Mouse (Mus musculus): ENCODE results near the gene Amotl1.
"Not testable (repeated sequence)": the region's sequence is repeated elsewhere in the genome, so short reads cannot be mapped to it uniquely, and the experiment has no call there.

Amotl1 gene

DNA sequence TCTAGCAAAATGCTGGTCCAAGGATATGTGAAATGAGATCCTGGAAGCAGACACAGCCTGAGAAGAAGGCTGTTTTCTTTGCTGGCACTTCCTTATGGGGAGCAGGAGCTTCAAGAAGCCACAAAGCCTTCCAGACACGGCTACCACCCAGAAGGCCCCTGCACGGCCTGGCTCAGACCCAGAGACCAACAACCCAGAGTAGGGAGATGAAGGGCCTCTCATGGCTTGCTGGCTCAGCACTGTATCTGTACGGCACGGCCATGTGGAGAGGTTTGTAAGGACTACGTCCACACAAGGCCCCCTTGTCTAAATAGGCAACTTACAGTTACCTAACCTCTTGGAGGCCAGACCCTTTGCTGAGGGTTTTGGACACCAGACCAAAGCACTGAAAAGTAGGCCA, 45.1 kb downstream of the Amotl1 start:
- no peak for DNase-seq

DNA sequence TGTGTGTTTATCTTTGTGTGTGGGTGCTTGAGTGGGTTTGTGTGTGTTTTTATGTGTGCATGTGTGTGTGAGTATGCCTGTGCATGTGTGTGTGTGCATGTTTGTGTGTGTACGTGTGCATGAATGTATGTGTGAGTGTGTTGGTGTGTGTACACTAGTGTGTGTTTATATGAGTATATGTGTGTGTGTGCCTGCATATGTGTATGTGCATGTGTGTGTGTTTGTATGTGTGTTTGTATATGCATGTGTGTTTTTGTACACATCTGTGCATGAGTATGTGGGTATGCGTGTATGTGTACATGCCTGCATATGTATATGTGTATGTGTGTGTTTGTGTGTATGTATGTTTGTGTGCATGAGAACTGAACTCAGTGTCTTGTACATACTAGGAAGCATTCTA, 46.7 kb downstream of the Amotl1 start:
- DNase-seq = no peak

DNA sequence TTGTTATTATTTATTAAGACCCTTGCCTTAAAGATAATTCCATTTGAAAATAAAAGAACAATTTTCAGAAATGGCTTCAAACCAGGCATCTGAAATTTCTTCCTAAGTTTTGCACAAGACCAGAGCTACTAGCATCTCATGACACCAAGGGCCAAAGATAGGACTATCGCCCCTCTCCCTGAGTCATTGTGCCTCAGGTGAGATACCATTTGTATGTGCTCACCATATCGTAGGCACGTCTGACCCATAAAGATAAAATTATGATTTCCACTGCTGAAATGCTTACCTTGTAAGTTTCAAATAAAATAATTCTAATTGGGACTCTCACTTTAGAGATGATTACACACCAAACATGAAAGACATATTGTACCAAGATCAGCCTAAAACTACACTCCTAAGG, 47.4 kb downstream of the Amotl1 start:
- DNase-seq = no peak

DNA sequence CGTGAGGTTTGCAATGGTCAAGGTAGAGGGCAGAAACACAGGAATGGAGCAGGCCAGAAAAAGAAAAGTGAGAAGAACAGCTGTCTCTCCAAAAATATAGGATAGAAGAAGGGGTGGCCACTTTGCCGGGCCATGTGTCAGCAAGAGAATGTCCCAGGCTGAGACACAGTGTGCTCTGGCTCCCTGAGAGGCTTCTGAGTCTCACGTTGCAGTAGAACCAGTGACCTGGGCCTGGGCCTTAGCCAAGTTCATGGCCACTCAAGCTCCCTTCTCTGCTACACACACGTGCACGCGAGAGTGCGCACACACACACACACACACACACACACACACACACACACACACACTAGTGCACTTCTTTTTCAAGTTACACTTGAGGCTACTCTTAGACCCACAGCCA, 48.0 kb downstream of the Amotl1 start:
- DNase-seq = no peak

DNA sequence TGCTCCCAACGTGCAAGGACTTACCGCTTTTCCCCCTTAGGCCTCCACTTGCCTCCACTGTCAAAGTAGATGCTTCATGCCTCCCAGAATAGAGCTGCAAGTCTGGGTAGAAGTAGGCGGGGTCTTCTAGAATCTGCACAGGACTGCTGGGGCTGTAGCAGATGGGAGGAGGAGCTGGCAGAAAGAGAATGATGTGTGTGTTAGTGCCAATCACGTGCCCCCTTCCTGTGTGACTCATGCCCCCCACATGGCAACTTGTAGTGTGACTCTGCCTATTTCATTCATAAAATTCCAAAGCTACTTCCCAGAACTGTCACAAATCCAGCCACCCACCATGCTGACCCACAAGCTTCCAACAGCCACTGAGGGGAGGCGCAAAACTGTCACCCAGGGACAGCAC, 48.4 kb downstream of the Amotl1 start:
- no peak for DNase-seq

DNA sequence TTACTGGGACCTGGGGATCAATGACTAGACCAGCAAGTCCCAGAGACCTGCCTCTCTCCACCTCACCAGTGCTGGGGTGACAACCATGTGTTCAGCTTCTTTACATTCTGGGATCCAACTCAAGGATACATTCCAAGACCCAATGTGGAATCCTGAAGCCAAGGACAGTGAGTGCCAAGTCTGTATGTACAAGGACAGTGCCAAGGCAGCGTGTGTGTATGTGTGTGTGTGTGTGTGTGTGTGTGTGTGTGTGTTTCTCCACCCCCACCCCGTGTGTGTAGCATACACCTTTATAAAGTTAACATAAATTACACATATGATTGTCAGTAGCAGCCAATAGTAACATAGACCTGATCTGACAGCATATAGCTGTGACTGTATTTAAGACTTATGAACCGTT, 49.0 kb downstream of the Amotl1 start:
- DNase-seq = no peak

DNA sequence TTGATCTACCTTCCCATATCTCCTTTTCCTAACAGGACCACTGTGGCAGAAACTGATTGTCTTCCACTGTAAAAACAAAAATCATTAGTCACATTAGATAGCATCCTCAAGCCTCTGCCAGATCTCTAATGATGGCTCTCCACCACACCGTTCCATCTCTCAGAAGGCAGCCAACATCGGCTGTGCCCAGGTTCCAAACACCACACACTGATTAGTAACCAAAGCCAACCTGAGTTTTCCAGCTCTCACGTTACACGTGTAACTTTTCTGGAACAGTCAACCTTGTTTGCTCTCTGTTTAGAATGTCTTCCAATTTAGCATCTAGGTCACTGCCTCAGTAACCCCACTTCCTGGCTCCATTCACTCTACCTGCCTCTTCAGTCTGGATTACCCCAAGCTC, 51.0 kb downstream of the Amotl1 start:
- DNase-seq = no peak

DNA sequence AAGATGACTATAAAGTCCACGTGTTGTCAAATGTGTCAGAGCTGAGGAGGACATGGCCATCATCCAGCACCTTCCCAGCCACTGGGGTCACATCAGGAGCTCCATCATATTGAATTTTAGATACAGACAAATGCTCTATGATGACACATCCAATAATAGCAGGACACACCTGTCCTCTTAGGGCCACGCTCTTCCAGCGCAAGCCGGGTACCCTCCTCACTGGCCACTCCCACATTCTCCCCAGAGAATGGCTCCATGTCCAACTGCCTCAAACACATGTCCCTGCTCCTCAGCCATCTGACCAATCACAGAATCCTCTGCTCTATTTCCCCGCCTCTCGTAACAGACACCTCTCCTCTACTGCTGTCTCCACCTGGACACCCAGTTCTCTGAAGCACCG, 54.2 kb downstream of the Amotl1 start:
- DNase-seq = no peak

DNA sequence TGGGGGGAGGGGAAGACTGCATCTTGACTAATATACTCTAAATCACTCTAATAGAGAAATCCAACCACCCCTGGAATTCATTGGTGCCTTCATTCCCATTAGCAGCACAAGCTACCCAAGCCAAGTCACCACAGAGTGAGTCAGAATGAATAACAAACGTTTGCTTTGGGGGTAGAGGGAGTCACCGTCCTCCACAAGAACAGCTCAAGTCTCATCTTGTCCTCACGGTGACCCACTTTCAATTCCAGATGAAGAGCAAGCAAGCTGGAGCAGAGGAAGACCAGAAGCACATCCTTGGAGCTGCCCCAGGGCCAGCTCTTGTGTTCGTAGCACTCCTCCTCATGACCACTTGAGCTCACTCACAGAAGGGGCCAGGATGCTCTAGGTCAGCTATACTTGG, 56.2 kb downstream of the Amotl1 start:
- no peak for DNase-seq

DNA sequence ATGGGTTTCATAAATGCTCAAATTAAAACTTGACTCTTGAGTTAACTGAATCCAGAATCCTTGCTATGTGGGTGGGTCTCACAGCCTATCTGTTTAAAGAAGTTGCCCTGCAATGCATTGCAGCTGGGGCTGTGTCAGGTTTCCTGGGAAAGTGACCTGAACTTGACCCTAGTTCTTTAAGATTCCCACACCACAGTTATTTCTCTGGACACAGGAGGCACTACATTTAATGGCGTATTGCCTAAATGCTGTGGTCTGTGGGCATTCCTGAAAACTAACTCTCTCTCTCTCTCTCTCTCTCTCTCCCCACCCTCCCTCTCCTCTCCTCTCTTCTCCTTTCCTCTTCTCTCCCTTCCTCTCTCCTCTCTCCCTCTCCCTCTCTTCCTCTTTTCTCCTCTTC, 59.2 kb downstream of the Amotl1 start:
- no peak for DNase-seq

DNA sequence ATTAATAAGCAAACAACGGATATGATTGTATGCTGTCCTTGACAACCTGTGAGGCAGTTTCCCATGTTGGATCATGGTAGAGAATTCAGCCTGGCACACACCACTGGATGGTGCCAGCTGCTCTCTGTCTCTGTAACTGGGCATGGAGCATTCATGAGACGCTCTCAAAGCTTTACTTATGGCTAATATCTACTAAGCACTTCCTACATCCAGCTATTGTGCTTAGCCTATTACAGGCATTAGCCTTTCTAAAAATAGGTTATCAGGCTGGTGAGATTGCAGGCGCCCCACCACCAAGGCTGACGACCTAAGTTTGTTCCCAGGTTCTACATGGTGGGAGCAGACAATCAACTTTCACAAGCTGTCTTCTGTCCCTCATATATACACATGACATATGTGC, 65.9 kb downstream of the Amotl1 start:
- DNase-seq = no peak

DNA sequence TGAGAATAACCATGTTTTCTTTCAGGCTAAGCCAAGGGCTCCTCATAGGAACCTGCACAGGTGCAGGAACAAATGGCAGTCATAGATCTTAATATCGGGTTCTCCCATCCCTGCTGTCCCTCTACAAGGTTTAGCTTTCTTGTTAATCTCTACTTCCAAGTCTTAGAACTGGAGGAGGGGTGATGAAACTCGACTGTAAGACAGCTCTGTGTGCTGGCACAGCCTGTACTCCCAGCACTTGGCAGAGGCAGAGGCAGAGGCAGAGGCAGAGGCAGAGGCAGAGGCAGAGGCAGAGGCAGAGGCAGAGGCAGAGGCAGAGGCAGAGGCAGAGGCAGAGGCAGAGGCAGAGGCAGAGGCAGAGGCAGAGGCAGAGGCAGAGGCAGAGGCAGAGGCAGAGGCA, 68.5 kb downstream of the Amotl1 start:
- DNase-seq = not testable (repeated sequence)

DNA sequence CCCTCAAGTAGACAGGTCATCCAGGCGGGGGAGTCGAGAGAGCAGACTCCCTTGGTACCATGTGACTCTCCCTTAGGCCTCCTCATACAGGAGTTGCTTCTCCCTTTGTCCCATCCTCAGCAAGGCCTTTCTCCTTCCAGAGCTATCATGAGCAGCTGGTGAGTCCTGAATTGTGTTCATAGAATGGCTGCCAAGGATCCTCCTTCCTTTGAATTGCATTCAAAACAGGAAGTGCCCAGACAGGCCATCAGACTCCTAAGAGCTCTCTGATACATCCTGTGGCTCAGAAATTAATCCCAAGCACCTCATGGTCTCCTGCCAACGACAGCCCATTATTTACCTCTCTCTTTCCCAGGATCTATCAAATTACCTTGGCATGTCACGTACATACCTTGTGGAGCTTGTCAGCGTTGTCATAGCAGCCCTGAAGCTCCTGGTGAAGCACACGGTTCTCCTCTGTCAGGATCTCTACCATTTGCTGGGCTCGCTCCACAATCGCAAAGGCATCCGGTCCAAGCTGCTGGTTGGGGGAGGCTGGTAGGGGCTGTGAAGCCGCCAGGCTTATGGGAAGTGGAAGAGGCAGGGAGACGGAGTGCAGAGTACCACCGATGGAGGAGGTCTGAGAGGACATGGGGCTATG, 70.0 kb downstream of the Amotl1 start:
- DNase-seq = no peak

DNA sequence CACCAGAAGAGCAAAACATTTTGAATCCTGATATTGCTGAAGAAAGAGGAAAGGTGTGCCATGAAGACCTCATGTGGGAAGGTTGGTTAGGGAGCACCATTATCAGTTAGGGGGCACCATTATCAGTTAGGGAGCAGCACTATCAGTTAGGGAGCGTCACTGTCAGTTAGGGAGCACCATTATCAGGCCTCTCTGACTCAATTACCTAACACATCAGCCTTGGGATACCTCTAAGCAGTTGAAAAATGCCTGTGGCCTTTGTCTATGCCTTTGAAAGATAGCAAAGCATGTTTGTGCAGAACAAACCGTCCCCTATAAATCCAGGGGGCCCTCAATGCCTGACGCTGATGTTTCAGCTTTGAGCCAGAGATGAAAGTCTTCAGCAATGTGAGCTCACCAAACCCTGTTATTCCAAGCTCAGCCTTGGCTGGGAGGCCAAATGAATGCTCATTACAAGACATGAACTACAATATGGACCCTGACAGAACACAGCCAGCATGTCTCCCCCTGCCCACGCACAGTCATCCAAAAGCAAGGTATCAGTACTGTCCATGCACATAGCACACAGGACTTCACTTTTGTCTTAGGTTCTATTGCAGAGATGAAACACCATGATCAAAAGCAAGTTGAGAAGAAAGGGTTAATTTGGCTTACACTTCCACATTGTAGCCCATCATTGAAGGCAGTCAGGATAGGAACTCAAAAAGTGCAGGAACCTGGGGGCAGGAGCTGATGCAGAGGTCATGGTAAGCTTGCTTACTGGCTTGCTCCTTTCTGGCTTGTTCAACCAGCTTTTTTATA, 75.5 kb downstream of the Amotl1 start:
- no peak for DNase-seq

DNA sequence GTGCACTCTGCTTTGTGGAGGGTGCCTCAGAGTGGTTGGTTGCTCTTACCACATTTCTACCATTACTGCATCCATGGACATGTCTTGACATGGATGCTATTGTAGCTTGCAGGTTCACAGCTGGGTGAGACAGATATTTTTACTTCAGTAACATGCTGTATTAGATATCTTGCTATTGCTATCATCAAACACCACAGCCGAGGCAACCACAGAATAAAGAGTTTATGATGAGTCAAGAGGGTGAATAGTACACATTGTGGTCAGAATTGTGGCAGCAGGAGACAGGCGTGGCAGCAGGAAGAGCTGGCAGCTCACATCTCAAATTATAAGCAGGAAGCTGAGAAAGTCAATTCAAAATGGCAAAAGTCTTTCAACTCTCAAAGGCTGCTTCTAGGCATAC, 76.4 kb downstream of the Amotl1 start:
- no peak for DNase-seq

DNA sequence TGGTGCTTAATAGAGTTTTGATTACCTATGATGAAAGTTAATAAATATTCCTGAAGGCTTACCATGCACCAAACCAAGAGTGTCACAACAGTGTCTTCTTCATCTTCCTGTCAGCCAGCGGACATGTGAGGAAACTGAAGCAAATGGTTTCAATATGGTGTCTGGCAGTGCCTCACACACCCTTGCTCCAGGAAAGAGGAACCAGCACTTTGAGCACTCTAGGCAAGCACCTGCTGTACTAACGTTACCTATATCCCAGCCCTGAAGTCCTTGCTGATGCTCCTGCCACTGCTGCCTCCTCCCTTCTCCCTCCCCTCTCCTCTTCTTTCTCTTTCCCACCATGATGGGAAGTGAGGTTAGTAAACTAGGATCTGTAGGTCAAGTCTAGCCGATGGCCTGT, 80.4 kb downstream of the Amotl1 start:
- DNase-seq = no peak

DNA sequence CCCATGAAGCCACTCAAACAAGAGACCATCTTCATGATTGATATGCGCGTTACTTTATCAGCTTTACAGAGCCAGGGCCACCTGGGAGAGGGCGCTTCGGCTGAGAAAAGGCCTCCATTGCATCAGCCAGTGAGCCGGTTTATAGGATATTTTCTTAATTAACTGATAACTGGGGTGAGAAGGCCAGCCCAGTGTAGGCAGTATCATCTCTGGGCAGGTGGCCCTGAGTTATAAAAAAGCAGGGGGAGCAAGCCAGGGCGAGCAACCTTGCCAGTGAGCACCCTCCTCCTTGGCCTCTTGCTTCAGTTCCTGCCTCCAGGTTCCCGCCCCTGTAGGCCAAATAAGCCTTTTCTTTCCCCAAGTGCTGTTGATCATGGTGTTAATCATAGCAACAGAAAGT, 81.5 kb downstream of the Amotl1 start:
- DNase-seq = no peak

DNA sequence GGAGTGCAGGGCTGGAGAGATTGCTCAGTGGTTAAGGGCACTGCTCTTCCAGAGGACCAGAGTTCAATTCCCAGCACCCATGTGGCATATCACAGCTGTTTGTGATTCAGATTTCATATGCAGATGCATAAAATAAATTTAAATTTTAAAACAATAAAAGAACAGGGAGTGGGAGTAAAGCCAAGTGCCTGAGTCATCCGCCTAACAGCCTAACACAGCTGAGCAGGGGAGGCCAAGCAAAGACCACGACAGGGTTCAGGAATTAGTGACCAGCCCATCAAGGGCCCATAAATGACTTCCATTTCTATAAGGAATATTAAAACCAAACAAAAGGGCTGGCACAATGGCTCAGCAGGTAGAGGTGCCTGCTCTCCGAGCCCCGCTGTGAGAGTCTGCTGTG, 84.3 kb downstream of the Amotl1 start:
- no peak for DNase-seq

DNA sequence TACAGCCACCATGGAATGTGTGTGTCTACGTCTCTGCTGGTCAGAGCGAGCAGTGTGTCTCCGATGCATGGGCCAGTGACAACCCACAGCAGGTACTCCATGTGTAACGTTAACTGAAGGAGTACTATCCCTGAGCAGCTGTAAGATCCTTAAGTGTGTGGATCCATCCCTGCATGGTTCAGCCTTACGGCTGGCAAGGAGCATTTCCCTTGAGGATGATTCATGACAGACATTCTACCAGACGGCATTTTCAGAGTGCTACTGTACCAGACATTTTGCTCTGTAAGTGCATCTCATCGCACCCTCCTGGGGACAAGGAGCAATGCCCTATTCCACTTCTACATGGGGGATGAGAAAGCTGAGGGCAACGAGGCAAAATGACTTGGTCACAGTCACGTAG, 84.9 kb downstream of the Amotl1 start:
- DNase-seq = no peak

DNA sequence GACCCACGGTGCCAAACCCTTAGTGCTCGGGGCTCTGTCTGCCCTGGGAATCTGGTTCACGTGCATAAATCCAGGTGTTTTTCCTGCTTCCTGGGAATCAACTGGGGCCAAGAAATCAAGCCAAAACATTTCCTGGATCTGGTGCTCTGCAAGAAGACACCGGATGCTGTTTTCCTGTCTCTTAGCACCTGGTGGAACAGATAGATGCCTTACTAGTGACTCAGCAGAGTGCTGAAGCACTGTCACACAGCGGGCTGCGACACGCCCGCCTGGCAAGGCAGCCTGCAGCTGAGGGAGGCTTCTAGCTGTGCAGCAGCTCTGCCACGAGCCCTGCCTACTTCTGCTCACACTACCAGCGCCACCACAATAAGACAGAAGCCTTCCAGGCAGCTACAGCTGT, 85.4 kb downstream of the Amotl1 start:
- DNase-seq = no peak

DNA sequence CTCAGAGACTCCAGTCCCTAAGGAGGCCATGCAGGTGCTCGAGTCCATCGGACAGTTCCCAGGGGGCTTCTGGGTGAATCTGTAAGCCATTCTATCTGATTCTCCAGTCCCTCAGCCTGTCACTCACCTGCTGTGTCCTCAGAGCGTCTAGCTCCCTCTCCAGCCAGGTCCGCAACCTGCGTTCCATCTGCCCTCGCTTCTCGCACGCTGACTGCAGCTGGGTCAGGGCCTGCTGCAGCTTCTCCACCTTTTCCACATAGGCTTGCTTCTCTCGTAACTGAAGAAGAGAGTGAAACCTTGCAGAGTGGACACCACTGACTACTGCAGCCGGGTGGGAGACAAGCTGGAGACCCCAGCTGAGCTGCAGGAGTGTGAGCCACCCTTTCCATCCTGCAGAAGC, 86.5 kb downstream of the Amotl1 start:
- no peak for DNase-seq

DNA sequence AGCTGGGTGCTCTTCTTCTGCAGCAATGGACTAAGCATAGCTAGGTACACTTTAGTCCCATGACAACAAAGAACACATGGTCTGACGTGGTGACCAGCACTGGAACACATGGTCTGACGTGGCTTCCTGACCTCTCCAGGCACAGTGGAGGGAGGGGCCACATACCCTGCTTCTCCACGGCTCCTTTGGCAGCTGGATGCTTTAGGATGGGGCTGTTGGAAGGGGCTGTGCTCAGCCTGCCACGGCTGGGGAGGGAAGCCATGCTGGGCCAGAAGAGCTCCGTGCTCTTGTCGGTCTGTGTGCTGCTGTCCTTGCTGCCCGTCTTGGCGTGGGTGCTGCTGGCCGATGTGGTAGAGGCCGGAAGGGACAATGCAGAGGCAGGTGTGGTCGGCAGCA, 96.5 kb downstream of the Amotl1 start:
- no peak for DNase-seq

DNA sequence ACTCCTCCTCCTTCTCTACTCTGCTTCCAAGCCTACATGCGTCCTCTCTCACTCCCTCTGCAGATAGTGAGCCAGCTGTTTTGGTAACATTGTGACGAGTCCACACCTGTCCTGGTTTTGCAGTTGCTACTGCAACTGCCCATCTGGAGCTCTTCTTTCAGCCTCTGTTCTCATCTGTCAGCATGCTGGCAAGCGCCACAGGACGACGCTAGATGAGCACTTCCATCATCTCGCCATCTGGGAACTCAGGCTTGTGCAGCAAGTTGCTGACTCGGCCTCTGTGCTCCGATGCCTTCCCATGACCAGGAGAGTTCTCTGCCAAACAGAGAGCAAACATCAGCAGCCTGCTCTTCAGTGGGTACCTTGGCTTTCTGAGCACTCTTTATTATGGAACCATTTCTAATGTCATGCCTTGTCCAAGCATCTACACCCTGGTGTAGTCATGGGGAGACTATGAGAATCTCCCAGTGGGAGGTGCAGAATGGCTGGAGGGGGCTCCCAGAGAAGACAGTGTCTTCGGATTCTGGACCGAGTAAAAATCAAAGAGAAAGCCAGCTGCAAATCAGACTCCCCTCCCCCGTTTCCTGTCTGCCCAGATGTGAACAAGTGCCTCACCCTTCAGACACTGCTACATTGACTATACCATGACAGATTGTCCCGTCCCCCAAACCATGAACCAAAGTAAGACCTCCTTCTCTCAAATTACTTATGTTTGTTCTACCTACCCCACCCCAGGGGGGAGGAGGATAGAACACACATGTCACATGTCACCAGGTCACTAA, 97.1 kb downstream of the Amotl1 start:
- no peak for DNase-seq
